Mouse (Mus musculus) T-helper 1 cell (primary cell): ENCODE data around the gene Hsf2bp.
"Not testable (repeated sequence)": the region's sequence is repeated elsewhere in the genome, so short reads cannot be mapped to it uniquely, and the experiment has no call there.

Experiments
- in situ Hi-C: fragments of 300-600 bp; cut with MboI, MseI; formaldehyde crosslinking; loops from one replicate; pipeline ENCODE4 v1.15.1; 2025; ENCODE audit warnings: high pct_unique_total_duplicates

Gene Hsf2bp

GRCm38 (mm10) chr17:32035609-32036508 lies at the start of gene Hsf2bp, which contains the start of gene Rrp1b:
Gene Hsf2bp (minus strand): TSS chr17:32036349.
Gene Rrp1b (plus strand): TSS chr17:32036100.
- in situ Hi-C loops = no loop called here

- in situ Hi-C loops = no loop called here
Observed at GRCm38 (mm10) chr17:32083351-32083750, 47.2 kb upstream of the Hsf2bp start.

- in situ Hi-C loops = no loop called here
Observed at GRCm38 (mm10) chr17:32075164-32075563, 39.0 kb upstream of the Hsf2bp start.

DNA sequence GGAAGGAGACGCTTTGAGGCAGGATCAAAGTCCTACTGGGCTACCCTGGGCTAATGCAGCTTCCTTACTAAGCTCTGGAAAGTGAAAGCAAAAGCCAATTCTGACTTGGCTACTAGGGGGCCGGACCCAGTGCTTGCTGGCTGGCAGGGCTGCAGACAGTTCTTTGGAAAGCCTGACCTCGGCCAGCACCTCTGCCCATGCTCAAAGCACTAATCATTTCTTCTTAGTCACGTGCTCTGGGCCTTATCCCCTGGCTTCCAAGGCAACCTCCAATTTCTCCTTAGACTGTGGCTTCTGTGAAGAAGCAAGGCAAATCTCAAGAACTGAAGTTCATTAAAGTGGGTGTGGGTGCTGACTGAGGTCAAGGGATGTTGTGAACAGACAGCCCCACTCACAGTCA lies 38.5 kb upstream of the Hsf2bp start:
- in situ Hi-C loops = no loop called here

DNA sequence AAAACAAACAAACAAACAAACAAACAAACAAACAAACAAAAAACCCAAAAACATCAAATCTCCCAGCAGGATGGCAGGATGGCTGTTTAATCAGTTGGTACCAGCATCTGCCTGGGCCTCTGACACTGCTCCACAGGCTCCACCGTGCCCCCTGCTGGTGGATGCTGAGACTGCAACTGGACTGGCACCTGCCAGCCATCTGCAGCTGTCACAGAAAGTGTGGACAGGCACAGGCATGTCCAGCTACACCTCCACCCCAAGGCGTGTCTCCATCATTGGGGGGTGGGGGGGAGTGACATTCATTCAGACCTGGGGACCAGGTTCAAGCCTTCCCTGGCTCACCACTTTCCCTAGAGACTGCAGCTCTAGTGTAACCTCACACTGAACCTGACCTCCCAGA lies 37.2 kb upstream of the Hsf2bp start:
- in situ Hi-C loops = no loop called here

DNA sequence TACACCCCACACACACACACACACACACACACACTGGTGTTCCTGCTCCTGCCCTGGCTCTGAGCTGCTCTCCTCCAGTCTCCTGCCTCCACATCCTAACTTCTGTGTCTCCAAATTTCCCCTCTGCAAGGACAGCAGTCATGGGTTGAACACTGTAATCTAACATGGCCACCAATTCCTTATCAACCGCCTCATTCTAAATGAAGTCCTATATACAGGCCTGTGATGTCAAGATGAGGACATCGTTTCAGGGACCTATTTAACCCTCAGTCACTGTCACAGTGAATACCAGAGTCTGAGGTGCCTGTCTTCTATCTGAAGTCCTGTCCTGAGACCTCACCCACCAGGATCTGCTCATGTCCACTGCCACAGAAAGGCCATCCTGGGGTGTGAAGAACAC lies 32.7 kb upstream of the Hsf2bp start:
- in situ Hi-C loops = no loop called here

- in situ Hi-C loops = no loop called here
Observed at GRCm38 (mm10) chr17:32068381-32068780, 32.2 kb upstream of the Hsf2bp start.

DNA sequence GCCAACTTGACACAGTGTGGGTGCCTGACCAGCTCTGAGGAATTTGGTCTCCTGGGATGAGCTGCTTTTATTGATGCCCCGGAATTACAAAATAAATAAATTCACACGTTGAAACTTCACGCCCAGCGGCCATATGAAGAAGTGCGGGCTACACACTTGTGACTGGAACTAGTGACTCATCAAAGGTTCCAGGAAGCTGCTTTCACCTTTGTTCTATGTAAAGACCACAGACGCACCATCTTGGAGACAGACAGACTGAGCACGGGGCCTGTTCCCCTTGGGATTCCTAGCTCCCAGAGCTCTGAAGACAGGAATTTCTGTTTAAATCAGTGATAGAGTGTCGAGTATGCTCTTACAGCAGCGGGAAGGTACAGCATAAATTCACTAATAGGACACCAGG lies 31.4 kb upstream of the Hsf2bp start:
- in situ Hi-C loops = no loop called here

- in situ Hi-C loops = not testable (repeated sequence)
Observed at GRCm38 (mm10) chr17:32064762-32065161, 28.6 kb upstream of the Hsf2bp start.

GRCm38 (mm10) chr17:32063654-32064053 lies 27.5 kb upstream of the Hsf2bp start:
- in situ Hi-C loops = no loop called here

DNA sequence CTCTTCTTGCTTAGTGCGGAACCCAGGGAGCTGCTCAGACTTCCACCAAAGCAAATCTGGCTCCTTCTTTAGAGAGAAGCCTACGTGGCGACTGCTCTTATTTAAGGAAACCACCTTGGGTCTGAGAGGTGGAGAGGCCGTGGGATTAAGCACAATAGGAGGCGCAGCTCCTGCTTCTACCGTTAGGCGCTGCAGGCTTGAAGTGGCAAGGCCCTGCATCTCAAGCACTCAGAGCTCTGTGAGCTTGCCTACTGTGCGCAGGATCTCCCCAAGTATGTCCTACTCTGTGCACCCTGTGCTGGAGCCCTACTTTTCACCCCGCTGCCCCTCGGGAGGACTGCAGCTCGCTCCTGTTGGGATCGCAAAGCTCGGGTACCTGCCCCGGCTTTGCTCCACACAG lies 25.1 kb upstream of the Hsf2bp start:
- in situ Hi-C loops = no loop called here

GRCm38 (mm10) chr17:32059084-32059483 lies 22.9 kb upstream of the Hsf2bp start:
- in situ Hi-C loops = no loop called here

DNA sequence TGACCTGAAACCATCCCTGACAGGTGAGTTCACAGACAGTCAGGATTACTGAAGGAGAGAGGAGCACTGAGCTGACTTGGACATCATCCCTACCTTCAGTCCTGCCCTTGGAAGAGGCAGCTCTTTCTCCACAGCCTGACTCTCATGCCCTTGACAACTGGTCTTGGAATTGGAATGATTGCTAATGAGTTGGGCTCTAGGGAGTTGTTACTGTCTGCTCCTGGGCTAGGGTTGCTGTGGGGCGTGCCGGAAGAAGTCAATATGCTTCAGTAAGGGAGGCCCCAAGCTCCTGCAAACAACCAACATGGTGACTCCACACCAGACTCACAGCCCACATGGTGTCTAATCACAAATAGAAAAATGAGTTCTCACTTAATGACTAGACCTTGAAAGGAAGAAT lies 21.7 kb upstream of the Hsf2bp start:
- in situ Hi-C loops = no loop called here

- in situ Hi-C loops = no loop called here
Observed at GRCm38 (mm10) chr17:32053677-32054076, 17.5 kb upstream of the Hsf2bp start.

- in situ Hi-C loops = no loop called here
Observed at GRCm38 (mm10) chr17:32052237-32053080, 16.3 kb upstream of the Hsf2bp start.

- in situ Hi-C loops = no loop called here
Observed at GRCm38 (mm10) chr17:32050609-32051008, 14.5 kb upstream of the Hsf2bp start.

DNA sequence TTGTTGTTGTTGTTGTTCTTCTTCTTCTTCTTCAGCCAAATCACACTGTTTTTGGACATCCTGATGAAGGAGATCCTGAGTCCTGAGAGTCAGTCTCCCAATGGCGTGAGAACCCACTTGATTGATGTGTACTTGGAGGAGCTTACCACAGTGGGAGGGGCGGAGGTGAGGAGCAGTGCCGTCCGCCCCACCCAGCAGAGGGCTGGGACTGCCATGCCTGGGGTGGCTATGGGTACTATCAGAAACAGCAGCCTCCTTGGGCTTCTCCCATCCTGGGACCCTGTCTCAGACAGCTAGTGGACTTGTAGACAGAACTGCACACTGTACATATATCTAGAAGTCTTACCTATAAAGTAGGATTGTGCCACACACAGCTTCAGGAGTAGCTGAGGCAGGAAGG lies 13.8 kb upstream of the Hsf2bp start:
- in situ Hi-C loops = no loop called here

DNA sequence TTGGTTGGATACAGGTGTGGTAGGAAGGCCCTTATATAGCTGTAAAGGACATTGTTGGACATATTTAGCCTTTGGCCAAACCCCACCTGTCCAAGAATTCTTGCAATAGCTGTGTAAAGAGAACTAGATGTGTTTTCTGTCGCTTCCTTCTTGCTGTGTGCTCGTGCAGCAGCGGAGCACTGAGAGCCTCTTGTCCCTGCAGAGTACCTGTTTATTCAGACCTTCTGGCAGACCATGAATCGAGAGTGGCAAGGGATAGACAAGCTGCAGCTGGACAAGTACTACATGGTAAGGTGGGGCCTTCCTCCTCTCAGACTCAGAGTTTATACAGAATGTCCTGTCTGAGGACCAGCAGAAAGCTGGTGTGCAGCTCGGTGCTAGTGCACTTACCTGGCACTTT lies 12.2 kb upstream of the Hsf2bp start:
- in situ Hi-C loops = no loop called here

DNA sequence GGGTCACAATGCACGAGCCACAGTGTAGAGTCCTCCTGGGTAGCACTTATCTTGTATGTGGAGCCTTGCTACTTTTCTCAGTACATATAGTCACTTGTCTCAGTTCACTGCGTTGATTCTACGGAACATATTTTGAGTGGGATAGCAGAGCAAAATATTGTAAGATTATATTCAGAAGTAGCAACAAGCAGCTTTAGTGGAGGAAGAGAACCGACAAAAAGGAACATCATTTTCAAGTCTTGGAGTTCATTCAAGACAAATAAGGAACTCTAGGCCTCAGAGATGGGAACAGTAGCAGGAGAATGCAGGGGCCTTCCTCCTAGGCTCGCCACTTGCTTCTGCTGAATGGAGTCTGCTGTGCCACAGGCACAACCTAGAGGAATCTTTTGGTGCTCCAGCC lies 10.4 kb upstream of the Hsf2bp start:
- in situ Hi-C loops = no loop called here

GRCm38 (mm10) chr17:32040263-32040662 lies 4.1 kb upstream of the Hsf2bp start:
- in situ Hi-C loops = no loop called here

GRCm38 (mm10) chr17:32036509-32037438 lies 625 bp upstream of the Hsf2bp start:
- in situ Hi-C loops = no loop called here

GRCm38 (mm10) chr17:32034322-32034721 lies 1.8 kb downstream of the Hsf2bp start:
- in situ Hi-C loops = no loop called here
